8 mouse cellular contexts compared by ENCODE assay signal in genomic region chr10:68238707-68239425, GRCm38 (mm10). TPM values are rescaled to one million over a fixed set of nuclear protein-coding genes. Genes with fewer than 3 reads are reported as not detected.
DNase-seq lines count a peak whose midpoint lies in the region; ATAC-seq and TF ChIP-seq lines count a peak whose summit lies in the region.

No protein-coding gene starts in this region.

- 59% methylated on average over 5 of the region's 5 CpGs for WGBS in cerebellum, adult 2 months
- WGBS in hindbrain, embryonic 12.5 days: 55% methylated on average over 5 of the region's 5 CpGs

- no peaks in the 10 kb centered on the region for H3K4me1 ChIP-seq in cerebellum, adult 2 months (ENCODE audit: control insufficient read depth, insufficient read depth, low read length)
- H3K4me1 ChIP-seq in bone marrow macrophage, adult 2 months (ENCODE audit: control insufficient read depth, insufficient read depth, low read length): peaks cover 29% of the 10 kb centered on the region
- H3K4me1 ChIP-seq in hindbrain, embryonic 12.5 days: 0 out of 2 replicates have a peak, but pooled peaks cover 2% of the 10 kb centered on the region

- TF ChIP-seq CTCF in cerebellum, adult 2 months (IDR thresholded peaks at IDR 0.05; ENCODE audit: borderline replicate concordance, insufficient read depth, low read depth, low read length): peak; percentile 25; the same call in 1 of the 2 replicates
- peak; percentile 29 for TF ChIP-seq CTCF in left cerebral cortex, adult 2 months (IDR thresholded peaks at IDR 0.05)
- TF ChIP-seq CTCF in bone marrow macrophage, adult 2 months (IDR thresholded peaks at IDR 0.05; ENCODE audit: low read depth, low read length): no peak

- no peaks in the 10 kb centered on the region for H3K27me3 ChIP-seq in cerebellum, adult 2 months (ENCODE audit: control insufficient read depth, insufficient read depth, low read length)
- no peaks in the 10 kb centered on the region for H3K27me3 ChIP-seq in hindbrain, embryonic 12.5 days

- no peak overlapping the region for H3K27ac ChIP-seq in cerebellum, adult 2 months (ENCODE audit: insufficient read depth, low read length)
- no peak overlapping the region for H3K27ac ChIP-seq in left cerebral cortex, adult 2 months
- H3K27ac ChIP-seq in bone marrow macrophage, adult 2 months (ENCODE audit: insufficient read depth, low read depth, low read length): peak overlapping the region; percentile 91
- H3K27ac ChIP-seq in hindbrain, embryonic 12.5 days: no peak overlapping the region

- H3K4me3 ChIP-seq in cerebellum, adult 2 months (replicated peaks; ENCODE audit: insufficient read depth, low read depth, low read length): no peak overlapping the region
- H3K4me3 ChIP-seq in left cerebral cortex, adult 2 months: peak overlapping the region; percentile 5; the same call in 1 of the 2 replicates
- H3K4me3 ChIP-seq in bone marrow macrophage, adult 2 months (ENCODE audit: insufficient read depth, low read length): peak overlapping the region; percentile 36
- H3K4me3 ChIP-seq in hindbrain, embryonic 12.5 days: no peak overlapping the region

- no peak for DNase-seq in cerebellum, adult 2 months
- DNase-seq in cerebellum, adult 9-10 months: no peak
- DNase-seq in left cerebral cortex, adult 2 months (ENCODE audit: extremely low spot score in 1 of 2, low spot score in 2 of 2): no peak
- no peak for DNase-seq in left cerebral cortex, postnatal 4 days
- DNase-seq in spleen, adult 18-20 months: no peak

- no peak overlapping the region for H3K9ac ChIP-seq in hindbrain, embryonic 12.5 days

- no peak overlapping the region for H3K4me2 ChIP-seq in hindbrain, embryonic 12.5 days (replicated peaks)

- peak; percentile 40; the same call in 1 of the 2 replicates for ATAC-seq in megakaryocyte progenitor cell, adult 5-6 weeks (replicated peaks; ENCODE audit: poor library complexity)
- ATAC-seq in hindbrain, embryonic 12.5 days (ENCODE audit: low FRiP score): no peak

- H3K9me3 ChIP-seq in hindbrain, embryonic 12.5 days (replicated peaks): no peaks in the 10 kb centered on the region

- TF ChIP-seq POLR2A in cerebellum, adult 2 months (IDR thresholded peaks at IDR 0.05; ENCODE audit: borderline replicate concordance, insufficient read depth, low read length): no peak
- no peak for TF ChIP-seq POLR2A in bone marrow macrophage, adult 2 months (IDR thresholded peaks at IDR 0.05; ENCODE audit: borderline replicate concordance, low read depth, low read length)

- intact Hi-C loops in left cerebral cortex, adult 2 months (cut with DNase I): loop anchor here (5.0 kb wide), 1 partner anchor 38 kb away; the partner anchor contains the start of gene Arid5b
- intact Hi-C loops in left cerebral cortex, postnatal 4 days (cut with DNase I): no loop called here

- peaks cover 20% of the 10 kb centered on the region for H3K36me3 ChIP-seq in hindbrain, embryonic 12.5 days

RNA-seq across cellular contexts. Expression of gene Arid5b, which starts 39.7 kb away (rescaled TPM):
- 10.2 and 10.9 TPM in 2 replicates for polyA plus RNA-seq in cerebellum, adult 2 months (2012; rRNA removed)
- total RNA-seq in left cerebral cortex, adult 2 months (2021): 10 to 100 TPM; 32.3 to 38.3 TPM
- 10 to 100 TPM; 28.7 to 31.5 TPM for total RNA-seq in left cerebral cortex, postnatal 4 days (2021)
- polyA plus RNA-seq in bone marrow macrophage, adult 2 months (2012; ENCODE audit: insufficient read depth, insufficient read length, missing spikeins): 25.9 and 26.5 TPM in 2 replicates
- 21.7 and 22.5 TPM in 2 replicates for total RNA-seq in megakaryocyte progenitor cell, adult 5-6 weeks (2015)
- total RNA-seq in megakaryocyte progenitor cell, adult 5-6 weeks (2017): 10.0 and 10.6 TPM in 2 replicates
- 27.8 and 28.2 TPM in 2 replicates for polyA plus RNA-seq in hindbrain, embryonic 12.5 days (2016; fragmentation: Nextera tagmentation; extraction: Ambion mirVana)

Comparison
In these comparisons a context has a peak if more than half of its experiments do, and no peak if none do; other contexts are left out.
1. H3K4me3 ChIP-seq: peak in left cerebral cortex, adult 2 months (single experiment) and bone marrow macrophage, adult 2 months (single experiment); none in cerebellum, adult 2 months (single experiment) and hindbrain, embryonic 12.5 days (single experiment).